Mouse (Mus musculus) cortical plate, adult 2 months (tissue): ENCODE measurements at regions not wholly inside any gene's neighbourhood (a gene's known extent, or its start where the extent isn't known, plus 50 kb on each side); places are given as distances from the start of the nearest gene placed in this dataset.

ENCODE experiments used
- H3K27ac ChIP-seq: fragments of 200-500 bp; 2 replicates; pipeline ENCODE4 v1.5.1; 2012; ENCODE audit warnings: low read length, control low read depth, inconsistent platforms; ENCODE audit not compliant: insufficient read depth
- H3K4me1 ChIP-seq: fragments of 200-500 bp; 2 replicates; pipeline ENCODE4 v1.6.1; 2011; ENCODE audit warnings: low read length; ENCODE audit not compliant: control insufficient read depth, insufficient read depth
- H3K4me3 ChIP-seq: fragments of 200-500 bp; 2 replicates; pipeline ENCODE4 v1.5.1; 2011; ENCODE audit warnings: mild to moderate bottlenecking, low read length, control low read depth; ENCODE audit not compliant: insufficient read depth
- CTCF ChIP-seq: fragments of 200-500 bp; IDR thresholded peaks from 2 replicates; pipeline ENCODE4 v1.5.1; 2011; ENCODE audit warnings: mild to moderate bottlenecking, control low read depth, low read length; ENCODE audit not compliant: insufficient read depth; ENCODE audit errors: extremely low read depth
- POLR2A ChIP-seq: fragments of 200-500 bp; IDR thresholded peaks from 2 replicates; pipeline ENCODE4 v1.6.1; 2011; ENCODE audit warnings: mild to moderate bottlenecking, low read length, control low read depth; ENCODE audit not compliant: insufficient read depth; ENCODE audit errors: extremely low read depth

DNA sequence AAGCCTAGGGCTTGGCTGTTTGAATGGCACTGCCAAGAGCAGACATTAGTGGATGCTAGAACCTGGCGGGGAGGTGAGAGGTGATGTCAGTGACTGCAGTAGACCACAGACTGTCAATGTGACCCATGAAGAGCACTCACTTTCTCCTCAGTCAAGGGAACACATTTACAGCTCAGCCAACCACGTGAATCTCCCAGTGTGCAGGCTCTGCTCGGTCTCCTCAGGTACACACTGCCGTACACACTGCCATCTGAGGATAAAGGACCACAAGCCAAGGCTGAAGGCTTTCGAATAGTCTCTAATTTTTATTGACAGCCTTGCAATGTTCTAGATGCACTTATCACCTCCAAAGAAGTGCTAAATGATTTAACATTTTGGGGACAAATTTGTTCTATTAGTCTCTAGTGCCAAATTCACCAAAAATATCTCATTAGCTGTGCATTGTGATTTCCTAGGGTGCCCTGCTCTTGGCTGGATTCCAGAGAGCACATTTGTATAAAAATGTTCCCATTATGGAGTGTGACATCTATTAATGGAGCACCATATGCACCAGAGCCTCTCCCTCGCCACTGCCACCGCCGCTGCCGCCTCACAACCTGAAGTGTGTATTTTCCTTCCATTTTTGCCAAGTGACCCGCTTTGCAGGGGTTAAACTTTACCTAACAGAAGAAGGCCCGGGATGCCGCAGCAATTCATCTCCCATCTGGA is 168.7 kb downstream of the Zfp326 start:
- TF ChIP-seq CTCF (no peak), POLR2A (no peak)
- Histone ChIP-seq H3K4me3 (no peak overlapping the region), H3K4me1 (no peaks in the 10 kb centered on the region), H3K27ac (no peak overlapping the region)

DNA sequence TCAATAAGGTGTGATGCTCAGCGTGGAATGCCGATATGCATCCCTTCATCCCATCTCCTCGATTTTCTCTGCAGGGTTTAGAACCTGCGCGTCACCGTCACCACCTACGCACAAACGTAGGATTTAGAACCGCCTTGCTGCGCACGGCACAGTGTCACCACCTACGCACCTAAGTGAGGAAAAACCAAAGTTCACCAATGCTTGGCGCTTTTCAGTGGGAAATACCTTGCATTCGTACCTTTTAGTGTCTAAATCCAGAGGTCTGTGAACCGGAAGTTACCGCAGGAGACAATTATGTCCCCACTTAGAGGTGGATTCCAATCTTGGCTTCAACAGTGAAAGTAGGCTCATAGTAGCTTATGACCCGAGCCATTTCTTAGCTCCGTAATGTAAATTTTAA is 162.0 kb downstream of the Zfp326 start:
- H3K4me1 ChIP-seq = no peaks in the 10 kb centered on the region
- H3K27ac ChIP-seq = no peak overlapping the region
- no peak for TF ChIP-seq POLR2A
- H3K4me3 ChIP-seq = no peak overlapping the region

DNA sequence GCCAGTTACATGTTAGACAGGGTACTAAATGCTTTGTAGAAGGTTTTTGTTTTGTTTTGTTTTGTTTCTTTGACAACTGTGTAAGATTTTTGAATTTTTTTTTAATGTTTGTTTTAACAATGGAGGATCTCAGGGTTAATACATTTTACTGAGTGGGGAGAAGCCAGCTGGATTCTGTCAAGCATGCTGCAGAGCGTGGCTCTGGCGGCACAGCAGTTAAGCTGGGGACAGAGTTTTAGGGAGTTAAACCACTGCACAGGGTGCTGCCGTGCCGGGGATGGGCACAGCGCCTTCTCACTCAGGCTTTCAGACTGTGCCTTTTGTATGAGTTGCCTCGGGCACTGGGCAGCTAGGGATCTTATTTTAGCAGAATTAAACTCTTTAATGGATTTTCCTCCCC is 159.8 kb downstream of the Zfp326 start:
- Histone ChIP-seq H3K4me1 (no peaks in the 10 kb centered on the region), H3K4me3 (no peak overlapping the region), H3K27ac (no peak overlapping the region)
- TF ChIP-seq POLR2A (no peak), CTCF (no peak)

DNA sequence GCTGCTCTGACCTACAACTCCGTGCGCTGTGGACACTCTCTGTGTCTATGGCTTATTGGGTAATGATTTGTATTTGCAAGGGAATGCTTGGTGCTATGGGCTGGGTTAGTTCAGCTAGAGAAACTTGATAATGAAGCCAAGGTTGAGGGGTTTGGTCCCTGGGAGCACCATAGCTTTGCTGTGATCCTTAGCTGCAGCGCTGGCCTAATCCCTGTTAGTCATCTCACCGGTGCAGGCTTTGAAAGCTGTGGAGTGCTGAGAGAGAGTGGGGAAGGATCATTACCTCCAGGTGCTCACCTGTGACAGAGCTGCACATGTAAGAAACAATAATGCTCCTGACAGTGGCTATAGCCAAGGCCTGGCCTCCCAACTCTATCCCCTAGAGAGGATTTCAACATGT is 156.6 kb downstream of the Zfp326 start:
- no peak overlapping the region for H3K27ac ChIP-seq
- no peak overlapping the region for H3K4me3 ChIP-seq
- TF ChIP-seq CTCF (no peak), POLR2A (no peak)
- no peaks in the 10 kb centered on the region for H3K4me1 ChIP-seq

DNA sequence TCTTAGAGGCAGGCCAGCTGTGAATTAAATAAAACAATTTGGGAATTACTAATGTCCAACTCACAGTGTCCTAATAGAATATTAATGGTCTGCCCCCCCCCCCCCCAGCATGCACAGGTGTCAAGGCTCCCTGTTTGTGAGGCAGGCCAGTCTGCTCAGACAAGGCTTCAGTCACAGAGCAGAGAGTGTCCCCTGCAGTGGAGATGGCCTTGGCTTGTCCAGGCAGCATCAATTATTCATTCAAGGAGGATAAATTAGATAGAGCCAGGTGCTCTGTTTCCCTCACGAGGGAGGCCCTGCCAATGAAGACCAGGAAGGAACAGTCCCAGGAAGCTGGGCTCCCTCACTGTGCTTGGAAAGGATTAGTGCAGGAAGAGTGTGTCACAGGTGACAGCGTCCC is 150.5 kb downstream of the Zfp326 start:
- H3K4me3 ChIP-seq = no peak overlapping the region
- no peak overlapping the region for H3K27ac ChIP-seq
- TF ChIP-seq POLR2A = no peak
- no peak for TF ChIP-seq CTCF
- no peaks in the 10 kb centered on the region for H3K4me1 ChIP-seq

DNA sequence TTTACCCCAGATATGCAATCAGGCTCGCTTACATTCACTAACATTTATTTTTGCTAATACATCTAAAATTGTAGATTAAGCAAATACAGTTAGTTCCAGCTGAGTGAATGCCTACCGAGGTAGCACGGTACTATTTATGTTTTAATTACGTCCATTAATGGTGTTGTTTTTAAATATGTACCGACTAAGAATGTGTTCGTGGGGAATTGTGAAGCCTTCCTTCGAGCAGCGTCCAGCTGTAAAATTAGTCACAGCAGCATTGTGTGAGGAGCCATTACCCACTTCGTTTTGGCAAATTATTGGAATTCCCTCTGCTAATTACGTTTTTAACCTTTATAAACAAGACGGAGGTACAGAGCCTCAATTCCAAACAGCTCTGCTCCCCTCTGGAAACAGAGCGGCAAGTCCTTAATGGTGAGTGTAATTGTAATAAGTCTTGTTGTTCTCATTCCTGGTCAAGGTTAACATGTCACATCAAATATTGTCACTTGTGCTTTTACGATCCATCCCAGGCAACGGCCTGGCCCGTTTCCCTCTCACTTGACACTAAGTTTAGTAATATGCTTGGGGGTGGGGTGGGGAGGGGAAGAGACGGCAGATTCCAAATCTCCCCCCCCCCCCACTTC is 128.0 kb downstream of the Zfp326 start:
- H3K27ac ChIP-seq = no peak overlapping the region
- H3K4me3 ChIP-seq = no peak overlapping the region
- no peaks in the 10 kb centered on the region for H3K4me1 ChIP-seq
- TF ChIP-seq CTCF (no peak), POLR2A (no peak)

DNA sequence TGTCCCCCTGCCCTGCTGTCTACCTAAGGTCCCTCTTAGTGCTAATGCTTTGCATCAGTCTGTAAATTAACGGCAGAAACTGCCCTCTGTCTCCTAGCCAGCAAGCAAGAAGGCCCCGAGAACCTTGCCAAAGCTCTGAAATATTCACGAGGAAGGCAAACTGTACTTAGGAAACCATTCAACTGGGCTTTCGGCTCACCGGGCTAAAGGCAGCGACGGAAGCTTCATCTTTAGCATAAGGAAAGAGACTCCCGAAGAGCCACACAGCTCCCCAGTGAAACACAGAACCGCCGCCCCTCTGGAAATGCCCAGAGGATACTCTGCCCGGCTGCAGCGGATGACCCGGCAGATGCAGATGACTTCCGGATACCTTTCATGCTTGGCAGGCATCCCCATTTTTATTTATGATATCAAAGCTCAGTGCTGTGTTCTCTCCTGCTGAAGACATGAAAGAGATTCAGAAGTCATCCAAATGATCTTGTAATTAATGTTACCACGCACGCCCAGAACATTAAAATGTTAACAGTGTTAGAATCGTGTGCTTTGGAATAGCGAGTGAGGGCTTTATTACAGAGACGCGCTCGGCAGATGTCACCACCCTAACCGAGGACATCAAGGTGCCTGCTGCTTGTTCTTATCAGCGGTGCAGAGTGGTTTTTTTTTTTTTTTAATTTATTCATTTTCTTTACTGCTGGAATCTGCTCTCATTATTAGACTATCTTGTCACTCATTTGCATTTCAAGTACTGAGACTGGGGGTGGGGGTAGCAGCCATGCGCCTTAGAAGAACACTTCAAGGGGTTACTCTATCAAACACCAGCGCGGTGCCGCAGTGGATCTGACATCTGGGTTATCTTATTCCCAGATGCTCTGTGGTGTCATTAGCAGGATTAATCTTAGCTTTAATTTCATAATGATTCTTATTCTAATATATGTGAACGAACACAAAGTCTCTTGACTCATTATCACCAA is 127.2 kb downstream of the Zfp326 start:
- Histone ChIP-seq H3K27ac (no peak overlapping the region), H3K4me1 (no peaks in the 10 kb centered on the region), H3K4me3 (no peak overlapping the region)
- no peak for TF ChIP-seq POLR2A
- no peak for TF ChIP-seq CTCF

DNA sequence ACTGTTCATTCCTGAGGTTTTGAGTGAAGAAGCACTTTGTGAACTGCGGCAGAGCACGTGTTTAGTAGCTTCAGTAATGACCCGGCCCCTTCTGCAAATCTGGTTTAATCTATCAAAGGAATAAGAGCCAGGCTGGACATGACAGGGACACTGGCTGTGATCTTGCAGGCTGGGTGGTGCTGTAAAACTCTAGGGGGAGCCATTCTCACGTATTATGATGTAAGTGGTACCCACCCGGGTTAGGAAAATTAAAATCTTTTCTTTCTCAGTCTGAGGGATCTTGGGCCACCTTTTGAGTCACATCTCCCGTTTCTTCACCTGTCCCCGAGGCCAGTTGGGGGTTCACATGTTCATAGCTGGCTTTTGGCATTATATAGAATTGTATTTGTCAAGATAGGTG is 126.0 kb downstream of the Zfp326 start:
- Histone ChIP-seq H3K4me3 (no peak overlapping the region), H3K27ac (no peak overlapping the region), H3K4me1 (no peaks in the 10 kb centered on the region)
- TF ChIP-seq POLR2A = no peak
- TF ChIP-seq CTCF = peak; percentile 45

DNA sequence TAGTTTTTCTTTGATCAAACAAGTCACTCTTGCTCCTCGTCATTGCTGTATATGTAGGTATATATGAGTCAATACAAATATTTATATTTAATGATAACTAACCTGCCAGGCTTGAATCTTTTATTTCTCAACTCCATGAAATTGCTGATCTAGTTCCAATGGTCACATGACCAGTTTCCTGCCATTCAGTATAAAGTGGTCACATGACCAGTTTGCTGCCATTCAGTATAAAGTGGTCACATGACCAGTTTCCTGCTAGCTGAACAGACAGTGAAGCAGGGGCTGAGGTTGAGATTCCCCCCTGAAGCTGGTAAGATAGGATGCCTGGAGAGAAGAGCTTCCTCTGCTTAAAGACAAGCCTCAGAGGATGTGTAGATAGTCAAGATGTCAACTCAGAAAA is 117.9 kb downstream of the Zfp326 start:
- TF ChIP-seq POLR2A (no peak), CTCF (no peak)
- Histone ChIP-seq H3K4me3 (no peak overlapping the region), H3K4me1 (no peaks in the 10 kb centered on the region), H3K27ac (no peak overlapping the region)
